Mouse (Mus musculus) ES-E14 (cell line): ENCODE data around the gene Lrp6. TPM values are rescaled to one million over a fixed set of nuclear protein-coding genes. Genes with fewer than 3 reads are reported as not detected.
A peak's percentile ranks its signal among the peaks of the same experiment; 100 is the strongest.

Experiments
- DNase-seq: peaks from one replicate; pipeline ENCODE4 v3.0.0-alpha.2; 2013; ENCODE audit warnings: low read depth, low spot score
- H3K27ac ChIP-seq: 2 replicates; pipeline ENCODE4 v1.5.1; 2012; ENCODE audit warnings: low read depth, mild to moderate bottlenecking, low read length, moderate library complexity, mixed read lengths; ENCODE audit not compliant: poor library complexity, insufficient read depth, severe bottlenecking
- H3K36me3 ChIP-seq: 2 replicates; pipeline ENCODE4 v1.6.1; 2012; ENCODE audit warnings: mild to moderate bottlenecking, low read length, moderate library complexity, mixed read lengths; ENCODE audit not compliant: control insufficient read depth, poor library complexity, insufficient read depth, severe bottlenecking
- H3K4me1 ChIP-seq, 2 experiments: fragments of 150-350 bp in 1 of 2; sonication (generic) in 1 of 2; 2 replicates each; pipeline ENCODE4 v1.6.1; 2012; ENCODE audit warnings: low read length in 2 of 2, mild to moderate bottlenecking in 1 of 2, mixed read lengths in 1 of 2; ENCODE audit not compliant: control insufficient read depth in 2 of 2, insufficient read depth in 2 of 2, poor library complexity in 1 of 2
- H3K4me3 ChIP-seq, 2 experiments: fragments of 150-350 bp in 1 of 2; sonication (generic) in 1 of 2; 2 replicates each; pipeline ENCODE4 v1.5.1; 2012; ENCODE audit warnings: low read length in 2 of 2, low read depth in 1 of 2, mild to moderate bottlenecking in 1 of 2, mixed read lengths in 1 of 2; ENCODE audit not compliant: insufficient read depth in 1 of 2, poor library complexity in 1 of 2, severe bottlenecking in 1 of 2
- H3K9ac ChIP-seq: 2 replicates; pipeline ENCODE4 v1.6.1; 2012; ENCODE audit warnings: low read depth, mild to moderate bottlenecking, low read length, mixed read lengths; ENCODE audit not compliant: poor library complexity, insufficient read depth, severe bottlenecking
- H3K9me3 ChIP-seq: fragments of 150-350 bp; sonication (generic); 2 replicates; pipeline ENCODE4 v1.6.1; 2012; ENCODE audit warnings: low read depth, mild to moderate bottlenecking, low read length; ENCODE audit not compliant: control insufficient read depth, insufficient read depth
- CHD2 ChIP-seq: IDR thresholded peaks from 2 replicates; pipeline ENCODE4 v1.6.1; 2014; ENCODE audit warnings: mild to moderate bottlenecking, low read depth, low read length, inconsistent platforms
- HCFC1 ChIP-seq: IDR thresholded peaks from 2 replicates; pipeline ENCODE4 v1.6.1; 2012; ENCODE audit warnings: low read length, inconsistent platforms, borderline replicate concordance; ENCODE audit not compliant: insufficient read depth
- MAFK ChIP-seq: IDR thresholded peaks from 2 replicates; pipeline ENCODE4 v1.6.1; 2014; ENCODE audit warnings: mild to moderate bottlenecking, low read depth, low read length, inconsistent platforms; ENCODE audit not compliant: insufficient read depth
- ZC3H11A ChIP-seq: IDR thresholded peaks from 2 replicates; pipeline ENCODE4 v1.6.1; 2012; ENCODE audit warnings: low read depth, mild to moderate bottlenecking, inconsistent platforms, low read length, borderline replicate concordance
- ZNF384 ChIP-seq: IDR thresholded peaks from 2 replicates; pipeline ENCODE4 v1.6.1; 2012; ENCODE audit warnings: low read depth, low read length, inconsistent platforms
- in situ Hi-C, 2 experiments: fragments of 600-800 bp; cut with MboI; formaldehyde crosslinking; loops; one replicate each; pipeline ENCODE4 v1.15.1; 2025; ENCODE audit warnings: low sequenced_read_pairs in 2 of 2, inconsistent platforms in 1 of 2; ENCODE audit not compliant: unreplicated experiment in 2 of 2
- total RNA-seq: library from RNA; depleted of rRNA; stranded (reverse); fragments of 300-350 nt; gene quantifications from 2 replicates; pipeline ENCODE4 v1.2.3, GENCODE M21; 2012

The Lrp6 gene
- total RNA-seq, 1 experiment = 46.8 TPM

DNA sequence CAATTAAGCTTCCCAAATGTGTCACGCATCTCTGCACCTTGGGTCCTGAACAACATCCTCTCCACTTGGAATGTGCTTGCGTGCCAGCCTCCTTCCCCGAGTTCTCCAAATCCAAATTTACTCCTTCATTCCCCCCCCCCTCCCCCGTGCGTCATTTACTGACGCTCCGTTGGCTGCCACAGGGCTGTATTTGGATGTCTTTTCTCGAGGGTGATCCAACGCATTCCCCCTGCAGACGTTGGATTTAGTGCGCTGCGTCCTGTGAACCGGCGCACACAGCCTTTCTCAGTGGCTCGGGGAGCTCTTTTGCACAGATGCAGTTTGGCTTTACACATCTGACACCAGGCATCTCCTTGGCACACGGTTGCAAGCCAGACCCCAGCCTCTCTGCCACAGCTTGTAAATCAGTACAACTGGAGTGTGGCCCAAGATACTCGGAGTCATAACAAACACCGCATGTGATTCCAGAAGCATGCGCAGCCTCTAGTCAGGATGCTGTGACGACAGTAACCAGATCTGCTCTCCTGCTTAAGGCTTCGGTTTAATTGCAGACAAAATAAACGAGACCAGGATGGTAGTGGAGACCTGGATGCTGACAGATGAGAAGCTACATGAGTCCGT, 127.3 kb downstream of the Lrp6 start:
- DNase-seq = no peak
- in situ Hi-C loops = loop anchor here in 1 of 2 experiments (25.0 kb wide), 1 partner anchor 173 kb away; no protein-coding TSS in a partner anchor
- peak overlapping the region in 1 of 2 experiments; percentile 6; a peak in 3 of 4 replicates for H3K4me3 ChIP-seq

DNA sequence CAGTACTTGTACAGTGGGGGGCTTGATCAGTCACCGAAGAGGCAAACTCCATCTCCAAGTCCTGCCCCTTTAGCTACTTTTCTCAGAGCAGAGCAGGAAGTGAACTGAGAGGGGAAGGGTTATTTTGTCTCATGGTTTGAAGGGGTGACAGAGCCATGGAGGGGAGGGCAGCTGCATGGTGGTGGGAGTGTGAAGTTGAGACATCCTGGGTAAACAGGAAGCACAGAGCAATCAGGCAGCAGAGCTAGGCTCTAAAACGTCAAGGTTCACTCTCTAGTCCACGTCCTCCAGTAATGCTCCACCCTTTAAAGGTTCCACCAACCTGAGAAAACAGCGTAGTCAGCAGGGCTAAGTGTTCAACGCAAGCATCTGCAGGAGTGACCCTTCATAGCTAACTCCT, 129.8 kb downstream of the Lrp6 start:
- DNase-seq = no peak
- Histone ChIP-seq H3K27ac (no peak overlapping the region), H3K9me3 (no peaks in the 10 kb centered on the region), H3K4me1 (no peaks in the 10 kb centered on the region), H3K36me3 (no peaks in the 10 kb centered on the region), H3K4me3 (no peak overlapping the region), H3K9ac (no peak overlapping the region)
- in situ Hi-C loops = loop anchor here in 1 of 2 experiments (25.0 kb wide), 1 partner anchor 175 kb away; no protein-coding TSS in a partner anchor
- TF ChIP-seq CHD2 (no peak), HCFC1 (no peak), MAFK (no peak), ZNF384 (no peak)

More for the DNA sequence above, 127.3 kb downstream of the Lrp6 start:
- TF ChIP-seq HCFC1 = no peak
- TF ChIP-seq CHD2 = no peak
- no peak for TF ChIP-seq ZC3H11A
- no peak for TF ChIP-seq MAFK
- TF ChIP-seq ZNF384 = no peak
- no peaks in the 10 kb centered on the region for H3K4me1 ChIP-seq
- no peak overlapping the region for H3K9ac ChIP-seq
- H3K9me3 ChIP-seq = no peaks in the 10 kb centered on the region
- H3K27ac ChIP-seq = no peak overlapping the region
- H3K36me3 ChIP-seq = no peaks in the 10 kb centered on the region

DNA sequence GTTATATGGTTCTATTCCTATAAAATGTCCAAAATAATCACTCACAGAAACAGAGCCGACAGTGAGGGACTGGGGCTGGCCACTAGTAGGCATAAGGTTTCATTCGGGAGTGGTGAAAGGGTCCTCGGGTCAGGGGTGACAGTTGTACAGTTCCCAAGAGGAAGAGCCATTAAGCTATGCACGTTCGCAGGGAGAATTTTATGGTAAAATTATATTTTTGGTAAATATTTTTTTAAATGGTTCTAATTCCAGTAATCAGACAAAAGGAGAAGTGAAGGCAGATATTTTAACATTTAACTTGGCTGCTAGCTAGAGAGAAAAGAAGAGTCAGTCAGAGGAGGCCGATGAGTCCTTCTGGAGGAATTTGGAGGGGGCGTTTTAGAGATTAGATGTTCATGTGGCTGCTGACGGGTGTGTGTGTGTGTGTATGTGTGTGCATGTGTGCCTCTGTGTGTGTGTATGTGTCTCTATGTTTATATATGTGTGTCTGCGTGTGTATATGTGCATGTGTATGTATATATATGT, 131.8 kb downstream of the Lrp6 start:
- H3K9ac ChIP-seq = no peak overlapping the region
- no peak overlapping the region for H3K4me3 ChIP-seq
- no peak overlapping the region for H3K27ac ChIP-seq
- H3K36me3 ChIP-seq = no peaks in the 10 kb centered on the region
- in situ Hi-C loops = loop anchor here (5.0 to 25.0 kb wide), 2 partner anchors 177 to 182 kb away; no protein-coding TSS in a partner anchor
- no peaks in the 10 kb centered on the region for H3K4me1 ChIP-seq
- no peaks in the 10 kb centered on the region for H3K9me3 ChIP-seq
- TF ChIP-seq MAFK = no peak
- no peak for TF ChIP-seq ZNF384
- TF ChIP-seq ZC3H11A = no peak
- no peak for TF ChIP-seq CHD2
- no peak for TF ChIP-seq HCFC1
- no peak for DNase-seq

DNA sequence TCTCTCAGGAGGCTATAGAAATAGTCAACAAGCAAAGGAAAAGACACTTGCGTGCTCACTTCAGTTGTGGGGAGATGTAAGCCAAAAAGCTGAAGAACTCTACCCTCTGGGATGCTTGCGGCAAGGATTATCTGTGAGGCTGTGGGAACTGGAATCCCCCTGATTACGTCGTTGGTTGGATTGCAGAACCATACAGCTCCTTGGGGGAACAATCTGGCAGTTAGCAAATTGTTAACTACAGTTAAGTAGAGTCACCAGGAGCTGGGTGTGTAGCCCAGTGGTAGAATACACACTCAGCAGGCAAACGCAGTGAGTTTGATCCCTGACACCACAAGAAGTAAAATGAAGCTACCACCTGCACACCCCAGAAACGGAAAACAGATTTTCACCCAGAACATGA, 132.7 kb downstream of the Lrp6 start:
- in situ Hi-C loops = loop anchor here (5.0 to 25.0 kb wide), 2 partner anchors 178 to 183 kb away; no protein-coding TSS in a partner anchor
- Histone ChIP-seq H3K4me3 (no peak overlapping the region), H3K36me3 (no peaks in the 10 kb centered on the region), H3K4me1 (no peaks in the 10 kb centered on the region), H3K27ac (no peak overlapping the region), H3K9ac (no peak overlapping the region), H3K9me3 (no peaks in the 10 kb centered on the region)
- TF ChIP-seq HCFC1 = no peak
- no peak for TF ChIP-seq CHD2
- no peak for TF ChIP-seq ZC3H11A
- no peak for TF ChIP-seq ZNF384
- no peak for TF ChIP-seq MAFK
- DNase-seq = no peak
